Mouse (Mus musculus): Measurements from ENCODE around the gene Tmem269. TPM values are rescaled to one million over a fixed set of nuclear protein-coding genes. Genes with fewer than 3 reads are reported as not detected.
A peak's percentile ranks its signal among the peaks of the same experiment; 100 is the strongest.

The Tmem269 gene
- polyA plus RNA-seq, 1 experiment from 2014 or later = 0.14 TPM

GRCm38 (mm10) chr4:119226751-119227150 lies 8.7 kb upstream of the Tmem269 start:
- no peak for ATAC-seq (replicated peaks; ENCODE audit: low FRiP score, low read depth)
- peaks cover 32% of the 10 kb centered on the region for H3K36me3 ChIP-seq (ENCODE audit: insufficient read depth, low read length)

GRCm38 (mm10) chr4:119225719-119226118 lies 7.7 kb upstream of the Tmem269 start:
- Histone ChIP-seq H3K36me3 (ENCODE audit: insufficient read depth, low read length) (peaks cover 32% of the 10 kb centered on the region), H3K27me3 (ENCODE audit: insufficient read depth, low read length) (no peaks in the 10 kb centered on the region), H3K4me2 (ENCODE audit: low read length) (no peak overlapping the region), H3K9me3 (replicated peaks; ENCODE audit: low read length) (no peaks in the 10 kb centered on the region), H3K9ac (ENCODE audit: low read depth, low read length) (no peak overlapping the region), H3K27ac (no peak overlapping the region), H3K4me3 (replicated peaks; ENCODE audit: low read depth, low read length) (no peak overlapping the region), H3K4me1 (replicated peaks; ENCODE audit: insufficient read depth, low read length) (no peaks in the 10 kb centered on the region)
- no peak for ATAC-seq (replicated peaks; ENCODE audit: low FRiP score, low read depth)
- 88% methylated on average over 9 of the region's 9 CpGs for WGBS
- no peak for TF ChIP-seq CTCF (IDR thresholded peaks at IDR 0.05; ENCODE audit: low read depth)
- no peak for DNase-seq (ENCODE audit: low spot score)

More at GRCm38 (mm10) chr4:119226751-119227150, 8.7 kb upstream of the Tmem269 start:
- no peak overlapping the region for H3K4me3 ChIP-seq (replicated peaks; ENCODE audit: low read depth, low read length)
- 95% methylated on average over 11 of the region's 11 CpGs for WGBS
- H3K4me1 ChIP-seq (replicated peaks; ENCODE audit: insufficient read depth, low read length) = peaks cover 3% of the 10 kb centered on the region; the same call in 1 of the 2 replicates
- H3K27ac ChIP-seq = no peak overlapping the region
- no peaks in the 10 kb centered on the region for H3K9me3 ChIP-seq (replicated peaks; ENCODE audit: low read length)
- H3K4me2 ChIP-seq (ENCODE audit: low read length) = no peak overlapping the region
- no peak overlapping the region for H3K9ac ChIP-seq (ENCODE audit: low read depth, low read length)
- no peak for DNase-seq (ENCODE audit: low spot score)
- no peak for TF ChIP-seq CTCF (IDR thresholded peaks at IDR 0.05; ENCODE audit: low read depth)
- H3K27me3 ChIP-seq (ENCODE audit: insufficient read depth, low read length) = no peaks in the 10 kb centered on the region

GRCm38 (mm10) chr4:119224534-119224933 lies 6.5 kb upstream of the Tmem269 start:
- no peaks in the 10 kb centered on the region for H3K9me3 ChIP-seq (replicated peaks; ENCODE audit: low read length)
- no peak overlapping the region for H3K4me2 ChIP-seq (ENCODE audit: low read length)
- 98% methylated on average over 3 of the region's 3 CpGs for WGBS
- H3K27ac ChIP-seq = no peak overlapping the region
- H3K9ac ChIP-seq (ENCODE audit: low read depth, low read length) = no peak overlapping the region
- DNase-seq (ENCODE audit: low spot score) (no peak), ATAC-seq (replicated peaks; ENCODE audit: low FRiP score, low read depth) (no peak)
- no peak for TF ChIP-seq CTCF (IDR thresholded peaks at IDR 0.05; ENCODE audit: low read depth)
- H3K4me3 ChIP-seq (replicated peaks; ENCODE audit: low read depth, low read length) = no peak overlapping the region
- peaks cover 32% of the 10 kb centered on the region for H3K36me3 ChIP-seq (ENCODE audit: insufficient read depth, low read length)
- H3K27me3 ChIP-seq (ENCODE audit: insufficient read depth, low read length) = no peaks in the 10 kb centered on the region
- H3K4me1 ChIP-seq (replicated peaks; ENCODE audit: insufficient read depth, low read length) = no peaks in the 10 kb centered on the region

GRCm38 (mm10) chr4:119223696-119224095 lies 5.7 kb upstream of the Tmem269 start:
- peak; percentile 78 for TF ChIP-seq CTCF (IDR thresholded peaks at IDR 0.05; ENCODE audit: low read depth)
- peak; percentile 63; the same call in 1 of the 2 replicates for ATAC-seq (replicated peaks; ENCODE audit: low FRiP score, low read depth)
- Histone ChIP-seq H3K36me3 (ENCODE audit: insufficient read depth, low read length) (peaks cover 32% of the 10 kb centered on the region), H3K4me3 (replicated peaks; ENCODE audit: low read depth, low read length) (no peak overlapping the region), H3K27ac (no peak overlapping the region), H3K4me1 (replicated peaks; ENCODE audit: insufficient read depth, low read length) (no peaks in the 10 kb centered on the region), H3K9me3 (replicated peaks; ENCODE audit: low read length) (no peaks in the 10 kb centered on the region), H3K27me3 (ENCODE audit: insufficient read depth, low read length) (no peaks in the 10 kb centered on the region), H3K9ac (ENCODE audit: low read depth, low read length) (no peak overlapping the region), H3K4me2 (ENCODE audit: low read length) (no peak overlapping the region)
- DNase-seq (ENCODE audit: low spot score) = peak; percentile 59
- 74% methylated on average over 1 of the region's 1 CpGs for WGBS

GRCm38 (mm10) chr4:119216667-119217066 lies 1.4 kb downstream of the Tmem269 start:
- H3K36me3 ChIP-seq (ENCODE audit: insufficient read depth, low read length) = no peaks in the 10 kb centered on the region
- no peak for DNase-seq (ENCODE audit: low spot score)
- H3K4me1 ChIP-seq (replicated peaks; ENCODE audit: insufficient read depth, low read length) = peaks cover 6% of the 10 kb centered on the region; the same call in 1 of the 2 replicates

GRCm38 (mm10) chr4:119204672-119205071 lies 13.3 kb downstream of the Tmem269 start:
- H3K9ac ChIP-seq (ENCODE audit: low read depth, low read length) = no peak overlapping the region
- H3K9me3 ChIP-seq (replicated peaks; ENCODE audit: low read length) = no peaks in the 10 kb centered on the region
- no peak overlapping the region for H3K27ac ChIP-seq
- no peak overlapping the region for H3K4me3 ChIP-seq (replicated peaks; ENCODE audit: low read depth, low read length)
- WGBS = 23% methylated on average over 8 of the region's 8 CpGs
- H3K27me3 ChIP-seq (ENCODE audit: insufficient read depth, low read length) = no peaks in the 10 kb centered on the region
- no peak overlapping the region for H3K4me2 ChIP-seq (ENCODE audit: low read length)
- peak; percentile 81 for DNase-seq (ENCODE audit: low spot score)
- H3K36me3 ChIP-seq (ENCODE audit: insufficient read depth, low read length) = peaks cover 3% of the 10 kb centered on the region; the same call in 1 of the 2 replicates
- peak; percentile 88 for TF ChIP-seq CTCF (IDR thresholded peaks at IDR 0.05; ENCODE audit: low read depth)
- no peaks in the 10 kb centered on the region for H3K4me1 ChIP-seq (replicated peaks; ENCODE audit: insufficient read depth, low read length)
- ATAC-seq (replicated peaks; ENCODE audit: low FRiP score, low read depth) = no peak

More at GRCm38 (mm10) chr4:119216667-119217066, 1.4 kb downstream of the Tmem269 start:
- Histone ChIP-seq H3K4me2 (ENCODE audit: low read length) (no peak overlapping the region), H3K9ac (ENCODE audit: low read depth, low read length) (no peak overlapping the region), H3K27ac (no peak overlapping the region), H3K27me3 (ENCODE audit: insufficient read depth, low read length) (no peaks in the 10 kb centered on the region), H3K4me3 (replicated peaks; ENCODE audit: low read depth, low read length) (no peak overlapping the region), H3K9me3 (replicated peaks; ENCODE audit: low read length) (no peaks in the 10 kb centered on the region)
- 0 out of 2 replicates have a peak, but pooled peaks have one; percentile 15 for ATAC-seq (replicated peaks; ENCODE audit: low FRiP score, low read depth)
- no peak for TF ChIP-seq CTCF (IDR thresholded peaks at IDR 0.05; ENCODE audit: low read depth)
- WGBS = 51% methylated on average over 8 of the region's 8 CpGs

GRCm38 (mm10) chr4:119198105-119198504 lies 19.9 kb downstream of the Tmem269 start:
- no peak for TF ChIP-seq CTCF (IDR thresholded peaks at IDR 0.05; ENCODE audit: low read depth)
- no peak for ATAC-seq (replicated peaks; ENCODE audit: low FRiP score, low read depth)
- Histone ChIP-seq H3K4me3 (replicated peaks; ENCODE audit: low read depth, low read length) (no peak overlapping the region), H3K9me3 (replicated peaks; ENCODE audit: low read length) (no peaks in the 10 kb centered on the region), H3K4me2 (ENCODE audit: low read length) (no peak overlapping the region), H3K27me3 (ENCODE audit: insufficient read depth, low read length) (no peaks in the 10 kb centered on the region), H3K9ac (ENCODE audit: low read depth, low read length) (no peak overlapping the region), H3K36me3 (ENCODE audit: insufficient read depth, low read length) (peaks cover 11% of the 10 kb centered on the region; the same call in 1 of the 2 replicates), H3K27ac (no peak overlapping the region), H3K4me1 (replicated peaks; ENCODE audit: insufficient read depth, low read length) (peaks cover 6% of the 10 kb centered on the region)
- DNase-seq (ENCODE audit: low spot score) = no peak
- WGBS = 87% methylated on average over 6 of the region's 6 CpGs

All from kidney, postnatal 0 days (tissue).